In genomic region chr16:35470096-35470495, GRCm38 (mm10) we compare ENCODE assay signal across 21 mouse cellular contexts. TPM values are rescaled to one million over a fixed set of nuclear protein-coding genes. Genes with fewer than 3 reads are reported as not detected.
DNase-seq lines count a peak whose midpoint lies in the region; ATAC-seq and TF ChIP-seq lines count a peak whose summit lies in the region.
"Had no signal": no experiment of that assay in that cellular context is flagged by ENCODE, and none has a peak within 500 bp of the region (broad histone marks: within the 10 kb centered on the region; RNA-seq: fewer than 3 reads in every experiment).

No protein-coding gene starts in this region.

- no peak for DNase-seq in heart, embryonic 10.5 days (ENCODE audit: low spot score)
- no peak for DNase-seq in heart, postnatal 25 days (ENCODE audit: low spot score)
- peak; percentile 49 for DNase-seq in left cerebral cortex, postnatal 4 days
- no peak for DNase-seq in left cerebral cortex, adult 9 months (ENCODE audit: low spot score in 2 of 2)
- DNase-seq in brain, embryonic 14.5 days (ENCODE audit: low read depth): peak; percentile 49
- no peak for DNase-seq in hindbrain, embryonic 11.5 days (ENCODE audit: low spot score)
- DNase-seq in thymus, adult 18-20 months: no peak
- DNase-seq: adrenal gland, adult 2 months; cerebellum, adult 9-10 months; embryo, embryonic 11 days; gastrocnemius, adult 2 months; layer of hippocampus, adult 9-11 months; thymus, postnatal 25 days had no signal

- H3K9ac ChIP-seq in heart, embryonic 16.5 days (ENCODE audit: low read length): no peak overlapping the region
- no peak overlapping the region for H3K9ac ChIP-seq in hindbrain, embryonic 11.5 days (ENCODE audit: low read depth, low read length)
- H3K9ac ChIP-seq: forebrain, embryonic 12.5 days; limb, embryonic 12.5 days; liver, embryonic 14.5 days; neural tube, embryonic 12.5 days had no signal

- H3K4me3 ChIP-seq in heart, embryonic 10.5 days: no peak overlapping the region
- no peak overlapping the region for H3K4me3 ChIP-seq in heart, embryonic 16.5 days (ENCODE audit: low read length)
- no peak overlapping the region for H3K4me3 ChIP-seq in hindbrain, embryonic 11.5 days (ENCODE audit: low read depth, low read length)
- H3K4me3 ChIP-seq: forebrain, embryonic 12.5 days; gastrocnemius, adult 2 months; limb, embryonic 12.5 days; neural tube, embryonic 12.5 days had no signal

- H3K27ac ChIP-seq in heart, embryonic 10.5 days: 0 out of 2 replicates have a peak overlapping the region, but pooled peaks have one; percentile 6
- peak overlapping the region; percentile 60 for H3K27ac ChIP-seq in heart, embryonic 16.5 days (ENCODE audit: low read length)
- no peak overlapping the region for H3K27ac ChIP-seq in hindbrain, embryonic 11.5 days (ENCODE audit: low read depth, low read length)
- H3K27ac ChIP-seq: forebrain, embryonic 12.5 days; gastrocnemius, adult 2 months; kidney, postnatal 0 days; limb, embryonic 12.5 days; liver, embryonic 14.5 days; neural tube, embryonic 12.5 days had no signal

- no peak overlapping the region for H3K4me2 ChIP-seq in heart, embryonic 16.5 days (ENCODE audit: low read depth, low read length)
- H3K4me2 ChIP-seq in hindbrain, embryonic 11.5 days (replicated peaks; ENCODE audit: low read depth, low read length): no peak overlapping the region
- H3K4me2 ChIP-seq: forebrain, embryonic 12.5 days; limb, embryonic 12.5 days; neural tube, embryonic 12.5 days had no signal

- TF ChIP-seq CTCF in brain, embryonic 14.5 days (IDR thresholded peaks at IDR 0.05; ENCODE audit: borderline replicate concordance, extremely low read depth, insufficient read depth, insufficient read length): no peak

- H3K4me1 ChIP-seq in heart, embryonic 10.5 days: peaks cover 30% of the 10 kb centered on the region
- peaks cover 33% of the 10 kb centered on the region for H3K4me1 ChIP-seq in heart, embryonic 16.5 days (ENCODE audit: control insufficient read depth, insufficient read depth, low read length)
- peaks cover 4% of the 10 kb centered on the region; the same call in 1 of the 2 replicates for H3K4me1 ChIP-seq in hindbrain, embryonic 11.5 days (replicated peaks; ENCODE audit: control insufficient read depth, insufficient read depth, low read length)
- H3K4me1 ChIP-seq: limb, embryonic 12.5 days; neural tube, embryonic 12.5 days had no signal

- TF ChIP-seq POLR2A in brain, embryonic 14.5 days (IDR thresholded peaks at IDR 0.05; ENCODE audit: borderline replicate concordance, extremely low read depth, insufficient read depth, insufficient read length, poor library complexity, severe bottlenecking): no peak

- intact Hi-C loops in heart, postnatal 25 days (cut with DNase I): no loop called here
- intact Hi-C loops in left cerebral cortex, postnatal 4 days (cut with DNase I): no loop called here

- H3K27me3 ChIP-seq in heart, embryonic 10.5 days (ENCODE audit: insufficient read depth, poor library complexity, severe bottlenecking): no peaks in the 10 kb centered on the region
- H3K27me3 ChIP-seq in heart, embryonic 16.5 days (ENCODE audit: control insufficient read depth, insufficient read depth, low read length): no peaks in the 10 kb centered on the region
- H3K27me3 ChIP-seq in hindbrain, embryonic 11.5 days (ENCODE audit: control insufficient read depth, insufficient read depth, low read length): no peaks in the 10 kb centered on the region
- H3K27me3 ChIP-seq: forebrain, embryonic 12.5 days; limb, embryonic 12.5 days; neural tube, embryonic 12.5 days had no signal

- peaks cover 6% of the 10 kb centered on the region for H3K36me3 ChIP-seq in heart, embryonic 10.5 days
- H3K36me3 ChIP-seq in heart, embryonic 16.5 days (ENCODE audit: control insufficient read depth, insufficient read depth): no peaks in the 10 kb centered on the region
- H3K36me3 ChIP-seq in hindbrain, embryonic 11.5 days (ENCODE audit: control insufficient read depth, insufficient read depth, low read length): no peaks in the 10 kb centered on the region
- H3K36me3 ChIP-seq: forebrain, embryonic 12.5 days; neural tube, embryonic 12.5 days had no signal

- 81% methylated on average over 8 of the region's 8 CpGs for WGBS in heart, embryonic 10.5 days
- WGBS in heart, embryonic 16.5 days: 21% methylated on average over 8 of the region's 8 CpGs
- WGBS in hindbrain, embryonic 11.5 days: 95% methylated on average over 8 of the region's 8 CpGs

- 0 out of 2 replicates have a peak, but pooled peaks have one; percentile 25 for ATAC-seq in heart, embryonic 16.5 days (replicated peaks; ENCODE audit: extremely low read depth, insufficient read depth, low FRiP score)
- no peak for ATAC-seq in hindbrain, embryonic 11.5 days (ENCODE audit: low FRiP score)
- ATAC-seq: hindbrain, embryonic 16.5 days; midbrain, embryonic 16.5 days had no signal

- H3K9me3 ChIP-seq in heart, embryonic 10.5 days: no peaks in the 10 kb centered on the region
- H3K9me3 ChIP-seq in heart, embryonic 16.5 days (replicated peaks; ENCODE audit: control insufficient read depth, low read length): no peaks in the 10 kb centered on the region
- no peaks in the 10 kb centered on the region for H3K9me3 ChIP-seq in hindbrain, embryonic 11.5 days (ENCODE audit: control insufficient read depth, low read length)
- H3K9me3 ChIP-seq: forebrain, embryonic 12.5 days; limb, embryonic 12.5 days; neural tube, embryonic 12.5 days had no signal

RNA-seq across cellular contexts. Expression of gene Pdia5, which starts 20.6 kb away (rescaled TPM):
- polyA plus RNA-seq in heart, embryonic 10.5 days (2016; fragmentation: Nextera tagmentation; extraction: Ambion mirVana): 33.7 and 49.0 TPM in 2 replicates
- total RNA-seq in heart, postnatal 25 days (2021): 1 to 10 TPM; 5.7 to 7.0 TPM
- total RNA-seq in left cerebral cortex, postnatal 4 days (2021): 1 to 10 TPM; 6.6 to 7.4 TPM
- polyA plus RNA-seq in brain, embryonic 14.5 days (2012; rRNA removed): 9.2 and 12.2 TPM in 2 replicates
- 26.6 and 26.9 TPM in 2 replicates for polyA plus RNA-seq in heart, embryonic 16.5 days (2015; fragmentation: Nextera tagmentation; extraction: Ambion mirVana)
- polyA plus RNA-seq in hindbrain, embryonic 11.5 days (2014; fragmentation: Nextera tagmentation; extraction: Ambion mirVana): 11.3 and 13.1 TPM in 2 replicates

Comparison
In these comparisons a context has a peak if more than half of its experiments do, and no peak if none do; other contexts are left out.
1. DNase-seq: peak in left cerebral cortex, postnatal 4 days (single experiment) and brain, embryonic 14.5 days (single experiment); none in heart, embryonic 10.5 days (single experiment), heart, postnatal 25 days (single experiment), left cerebral cortex, adult 9 months (0 of 2), hindbrain, embryonic 11.5 days (single experiment) and thymus, adult 18-20 months (0 of 2).